Mouse (Mus musculus) erythroblast, embryonic 14.5 days (primary cell): ENCODE results near the gene Hoxd1.

Source experiments
- GATA1 ChIP-seq: IDR thresholded peaks from 2 replicates; pipeline ENCODE4 v1.6.1; 2012; ENCODE audit warnings: low read length, inconsistent platforms, mixed read lengths
- TAL1 ChIP-seq: IDR thresholded peaks from 3 replicates; pipeline ENCODE4 v1.6.1; 2012; ENCODE audit warnings: low read length, inconsistent platforms, mixed read lengths

- TF ChIP-seq GATA1 (no peak), TAL1 (no peak)
Measured at GRCm38 (mm10) chr2:74739869-74740268, 22.9 kb upstream of the Hoxd1 start.
